Mouse (Mus musculus): ENCODE data around the gene Pin1rt1.

Gene Pin1rt1

DNA sequence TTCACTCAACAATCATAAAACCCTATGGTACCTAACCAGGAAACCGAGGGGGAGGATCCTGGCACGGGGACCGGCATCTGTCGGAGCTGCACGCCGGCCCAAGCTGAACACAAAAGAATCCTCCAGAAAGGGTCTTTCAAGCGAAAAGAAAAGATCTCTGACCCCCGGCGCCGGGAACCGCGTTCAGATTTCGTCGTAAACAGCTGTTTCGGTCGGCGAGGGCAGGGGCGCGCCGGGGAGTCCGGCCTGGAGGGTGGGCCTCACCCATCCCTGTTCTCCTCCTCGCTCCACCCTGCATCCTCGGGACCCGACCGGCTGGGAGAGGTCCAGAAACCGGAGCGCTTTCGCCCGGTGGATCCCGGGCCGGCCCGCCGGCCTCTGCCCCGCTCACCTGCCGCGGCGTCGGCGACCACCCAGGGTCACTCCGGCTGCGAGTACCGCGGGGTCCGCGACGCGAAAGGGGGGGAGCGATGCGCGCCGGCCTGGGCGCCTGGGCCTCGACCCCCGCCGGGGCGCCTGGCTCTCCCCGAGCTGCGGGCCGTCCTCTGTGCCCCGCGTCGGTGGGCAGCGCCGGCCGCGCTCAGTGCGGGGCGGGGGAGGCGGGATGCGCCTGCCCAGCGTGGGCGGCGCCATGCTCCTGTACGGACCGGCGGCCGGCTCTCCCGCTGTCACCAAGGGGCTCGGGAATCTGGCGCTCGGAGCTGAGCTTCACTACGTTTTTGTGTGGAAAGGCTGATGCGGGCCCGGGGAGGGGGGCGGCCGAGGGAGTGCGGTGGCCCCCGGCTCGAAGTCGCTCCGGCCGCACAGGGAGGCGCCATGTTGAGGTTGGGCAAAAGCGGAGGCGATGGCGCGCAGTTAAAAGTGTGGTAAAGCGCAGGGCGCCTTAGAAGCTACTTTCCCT lies 4.3 kb downstream of the Pin1rt1 start, which contains the start of gene Tcp11l1:
TSS of gene Tcp11l1 (minus strand) at position 585 of the 901 bp plus-strand sequence.
- DNase-seq = peak; percentile 66

DNA sequence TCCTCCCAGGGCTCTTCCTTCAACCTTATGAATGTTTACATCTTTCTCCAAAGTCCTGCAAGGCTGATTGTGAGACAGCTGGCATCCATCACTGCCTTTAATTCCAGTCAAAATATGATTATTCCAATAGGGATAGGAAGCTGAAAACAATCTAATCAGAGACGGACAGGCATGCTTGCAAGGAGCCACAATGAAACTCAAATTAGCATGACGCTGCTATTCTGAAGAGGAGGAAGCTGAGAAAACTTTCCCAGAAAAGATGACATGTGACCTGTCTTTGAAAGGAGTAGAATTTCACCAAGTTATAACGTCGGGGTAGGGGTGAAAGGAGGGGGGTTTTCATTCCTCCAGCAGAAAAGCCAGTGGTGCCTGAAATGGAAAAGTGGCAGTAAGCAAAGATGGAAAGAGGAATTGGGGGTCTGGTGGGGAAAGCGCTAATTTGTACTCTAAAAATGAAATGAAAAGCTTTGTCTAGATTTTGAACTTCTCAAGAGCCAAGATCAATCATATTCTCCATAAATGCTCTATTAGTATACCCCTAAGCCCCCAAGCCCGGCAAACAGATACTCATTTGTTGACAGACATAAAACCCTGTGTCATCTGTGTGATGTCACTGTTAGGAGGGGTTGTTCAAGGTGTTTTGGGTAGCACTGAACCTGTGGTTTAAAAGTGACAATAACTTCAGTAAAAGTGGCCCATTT lies 5.4 kb downstream of the Pin1rt1 start:
- no peak for DNase-seq

DNA sequence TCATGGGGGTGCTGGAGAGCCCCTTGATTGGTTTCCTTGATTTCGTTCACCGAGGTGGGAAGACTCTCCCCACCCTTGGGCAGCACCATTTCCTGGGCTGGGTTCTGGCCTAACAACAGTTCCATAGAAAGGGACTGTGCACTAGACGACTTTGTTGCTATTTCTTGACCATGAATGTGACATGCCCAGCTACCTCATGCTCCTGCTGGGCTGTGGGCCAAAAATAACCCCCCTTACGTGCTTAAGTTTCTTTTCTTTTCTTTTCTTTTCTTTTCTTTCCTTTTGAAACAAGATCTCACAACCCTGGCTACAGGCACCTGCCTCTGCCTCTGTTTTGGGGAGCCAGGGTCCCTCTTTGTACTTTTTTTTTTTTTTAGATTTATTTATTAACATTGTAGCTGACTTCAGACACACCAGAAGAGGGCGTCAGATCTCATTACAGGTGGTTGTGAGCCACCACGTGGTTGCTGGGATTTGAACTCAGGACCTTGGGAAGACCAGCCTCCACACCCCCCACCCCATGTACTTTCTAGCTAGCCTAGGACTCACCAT lies 6.3 kb downstream of the Pin1rt1 start:
- DNase-seq = no peak

DNA sequence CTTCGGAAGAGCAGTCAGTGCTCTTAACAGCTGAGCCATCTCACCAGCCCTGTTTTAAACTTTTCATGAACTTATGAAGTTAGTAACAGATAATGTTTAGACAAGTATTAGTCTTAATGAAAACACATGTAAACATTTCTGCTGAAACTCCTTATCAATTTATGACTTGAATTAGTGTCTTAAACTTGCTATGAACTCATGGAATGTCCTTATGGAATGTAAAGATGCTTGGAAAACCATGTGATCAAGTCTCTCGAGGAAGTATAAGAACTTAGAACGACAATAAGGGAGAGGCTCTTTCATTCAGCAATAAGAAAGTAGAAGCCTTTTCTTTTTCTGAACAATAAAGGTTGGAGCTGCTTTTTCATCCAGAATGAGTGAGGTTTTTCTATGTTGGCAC lies 11.8 kb downstream of the Pin1rt1 start:
- DNase-seq = no peak

DNA sequence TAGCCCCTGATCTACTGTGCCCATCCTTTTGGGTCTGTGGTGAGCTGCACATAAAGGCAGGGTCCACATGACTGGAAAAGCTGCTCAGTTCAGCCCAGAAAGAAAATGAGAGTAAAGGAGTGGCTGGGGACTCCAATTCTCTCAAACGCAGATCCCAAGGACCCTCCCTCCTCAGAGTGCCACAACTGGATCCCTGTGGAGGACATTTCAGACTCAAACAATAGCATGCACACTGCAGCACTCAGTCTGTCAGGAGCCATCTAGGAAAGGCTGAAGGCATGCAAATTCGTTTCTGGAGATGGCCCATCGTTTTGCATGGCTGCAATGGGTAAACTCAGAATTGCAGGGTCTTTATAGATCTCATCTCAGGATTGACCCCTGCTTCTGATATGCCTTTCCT lies 13.0 kb downstream of the Pin1rt1 start:
- no peak for DNase-seq

DNA sequence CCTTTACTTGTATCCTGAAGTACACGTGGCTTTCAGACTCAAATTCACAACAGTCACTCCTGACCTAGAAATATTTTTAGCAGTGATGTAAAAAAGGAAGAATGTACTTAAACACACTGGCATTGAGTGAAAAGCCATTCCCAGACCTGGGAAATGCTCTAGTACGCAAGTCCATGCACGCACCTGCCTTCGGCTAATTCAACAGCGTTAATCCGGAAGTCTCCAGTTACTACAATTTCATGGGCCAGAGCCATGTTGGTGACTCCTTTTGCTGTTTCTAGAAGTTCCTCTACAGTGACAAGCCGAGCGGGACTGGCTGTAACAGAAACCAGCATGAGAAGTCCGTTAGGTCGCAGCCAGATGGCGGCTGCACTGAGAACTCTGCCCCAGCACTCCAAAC lies 16.5 kb downstream of the Pin1rt1 start:
- no peak for DNase-seq

DNA sequence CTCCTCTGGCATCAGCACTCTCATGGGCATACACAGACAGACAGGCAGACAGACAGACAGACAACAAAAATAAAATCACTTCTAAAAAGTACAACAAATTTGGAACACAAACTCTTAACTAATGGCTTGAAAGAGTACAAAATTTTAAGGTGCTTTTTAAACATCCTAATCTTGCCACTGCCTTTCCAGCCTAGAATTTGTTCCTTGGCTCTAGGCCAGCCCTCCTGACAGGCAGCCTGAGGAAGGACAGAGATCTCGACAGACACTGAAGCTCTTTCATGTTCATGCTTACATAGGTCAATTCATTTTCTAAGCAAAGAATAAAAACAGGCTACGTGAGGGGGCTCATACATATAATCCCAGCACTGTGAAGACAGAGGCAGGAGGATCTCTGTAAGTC lies 23.6 kb downstream of the Pin1rt1 start:
- no peak for DNase-seq

DNA sequence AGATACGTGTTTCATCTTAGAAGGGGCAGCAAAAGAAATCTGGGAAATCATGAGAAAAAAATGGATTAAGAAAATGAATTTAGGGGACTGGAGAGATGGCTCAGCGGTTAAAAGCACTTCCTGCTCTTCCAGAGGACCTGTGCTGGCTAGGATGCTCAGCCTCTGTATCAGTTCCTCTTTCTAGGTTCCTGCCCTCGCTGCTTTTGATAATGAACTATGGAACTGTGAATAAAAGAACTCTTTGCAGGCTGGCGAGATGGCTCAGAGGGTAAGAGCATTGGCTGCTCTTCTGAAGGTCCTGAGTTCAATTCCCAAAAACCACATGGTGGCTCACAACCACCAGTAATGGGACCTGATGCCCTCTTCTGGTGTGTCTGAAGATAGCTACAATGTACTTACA lies 25.5 kb downstream of the Pin1rt1 start:
- no peak for DNase-seq

DNA sequence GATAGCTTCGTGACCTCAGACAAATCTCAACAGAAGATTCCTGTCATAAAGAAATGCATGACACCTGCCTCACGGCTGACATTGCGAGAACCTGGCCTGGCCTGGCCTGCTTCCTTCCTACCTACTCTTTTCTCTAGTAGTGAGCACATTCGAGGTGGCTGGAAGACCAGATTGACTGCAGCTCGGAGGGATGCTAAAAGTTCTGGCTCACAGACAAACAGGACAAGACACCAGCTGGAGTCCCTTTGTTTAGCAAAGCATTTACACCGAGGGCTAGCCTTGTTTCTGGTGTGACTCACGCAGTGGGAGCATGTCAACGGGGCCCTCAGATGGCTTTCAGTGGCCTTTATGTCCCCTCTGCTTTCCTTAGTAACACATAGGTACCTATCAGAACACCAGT lies 27.5 kb downstream of the Pin1rt1 start:
- peak; percentile 35 for DNase-seq

DNA sequence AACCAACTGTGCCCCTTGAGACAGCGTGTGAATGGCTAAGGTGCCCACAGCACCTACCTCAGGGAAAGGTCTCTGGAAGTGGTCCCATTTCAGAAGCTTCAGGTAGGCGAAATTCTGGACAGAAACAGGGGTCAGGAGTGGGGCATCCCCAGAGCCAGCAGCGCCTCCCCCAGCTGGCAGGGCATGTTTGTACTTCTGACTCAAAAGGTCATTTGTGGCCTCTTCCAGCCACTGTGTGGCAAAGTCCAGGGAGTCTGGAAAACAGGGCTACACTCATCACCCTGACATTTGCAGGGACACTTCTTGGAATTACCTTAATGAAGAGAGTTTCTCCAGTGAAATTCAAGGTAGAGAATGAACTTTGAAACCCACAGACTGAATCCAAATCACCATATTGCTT lies 27.9 kb downstream of the Pin1rt1 start:
- no peak for DNase-seq

DNA sequence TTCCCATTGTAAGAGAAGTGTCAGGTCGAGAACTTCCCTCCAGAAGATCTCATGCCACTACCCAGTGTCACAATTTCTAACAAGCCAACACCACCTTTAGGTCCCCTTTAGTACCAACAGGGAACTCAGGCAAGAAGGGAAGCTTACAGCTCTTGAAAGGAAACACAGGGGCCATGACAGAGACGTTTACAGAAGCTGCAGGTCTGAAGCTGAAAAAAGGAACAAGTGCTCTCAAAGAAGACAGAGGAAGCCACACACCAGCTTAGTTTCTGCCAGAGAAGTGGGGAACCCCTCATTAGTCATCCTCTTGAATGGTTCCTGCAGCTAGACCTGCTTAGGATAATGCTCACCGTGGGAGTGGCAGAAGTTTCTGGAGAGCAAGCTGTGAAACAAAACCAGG lies 28.9 kb downstream of the Pin1rt1 start:
- no peak for DNase-seq

DNA sequence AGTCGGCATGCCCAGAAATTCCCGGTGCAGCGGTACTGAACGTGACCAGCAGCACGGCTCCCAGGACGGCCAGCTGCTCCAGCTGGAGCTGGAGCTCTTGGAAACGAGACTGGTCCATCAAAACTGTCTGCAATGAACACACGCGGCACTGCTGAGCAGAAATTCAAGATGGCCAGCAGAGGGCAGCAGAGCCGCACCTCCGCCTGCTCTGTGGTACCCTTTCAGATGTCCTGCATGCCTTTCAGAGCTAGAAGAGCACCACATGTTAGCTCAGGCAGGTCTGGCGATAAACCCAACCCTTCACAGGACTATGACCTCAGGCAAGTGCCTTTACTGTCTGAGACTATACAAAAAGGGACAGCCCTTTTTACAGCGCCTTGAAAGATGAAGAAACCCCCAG lies 30.8 kb downstream of the Pin1rt1 start:
- DNase-seq = peak; percentile 74

DNA sequence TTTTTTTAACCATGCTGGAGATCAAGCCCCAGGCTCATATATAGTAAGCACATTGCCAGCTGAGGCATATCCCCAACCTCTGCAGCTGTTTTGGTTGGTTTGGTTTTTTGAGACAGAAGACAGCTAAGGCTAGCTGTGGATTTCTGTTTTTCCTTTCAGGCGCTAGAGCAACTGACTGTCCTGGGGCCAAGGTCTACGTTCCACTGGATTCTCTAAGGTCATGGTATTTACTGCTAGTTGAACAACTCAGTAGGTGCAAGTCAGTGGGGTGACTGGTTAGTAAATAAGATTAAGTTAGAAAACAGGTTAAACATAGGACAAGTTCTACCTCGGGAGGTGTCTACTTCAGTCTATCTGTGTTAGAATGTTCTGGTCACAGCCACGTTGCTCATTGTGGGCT lies 31.4 kb downstream of the Pin1rt1 start:
- DNase-seq = no peak

DNA sequence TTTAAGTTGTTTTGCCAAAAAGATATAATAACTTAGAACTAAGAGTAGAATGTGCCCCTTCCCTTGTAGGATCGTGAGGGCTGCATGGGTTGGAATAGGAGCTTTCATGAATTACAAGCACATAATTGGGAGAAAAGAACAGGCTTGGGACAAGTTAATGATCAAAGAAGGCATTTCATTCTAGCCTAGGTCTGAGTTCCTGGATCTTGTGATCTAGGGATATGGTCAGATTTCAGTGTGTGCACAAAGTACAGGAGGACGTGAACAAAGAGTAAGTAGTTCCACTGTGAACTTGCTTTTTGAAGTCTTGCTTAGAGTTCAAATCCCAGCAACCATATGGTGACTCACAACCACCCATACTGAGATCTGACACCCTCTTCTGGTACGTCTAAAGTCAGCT lies 38.9 kb downstream of the Pin1rt1 start:
- DNase-seq = no peak

DNA sequence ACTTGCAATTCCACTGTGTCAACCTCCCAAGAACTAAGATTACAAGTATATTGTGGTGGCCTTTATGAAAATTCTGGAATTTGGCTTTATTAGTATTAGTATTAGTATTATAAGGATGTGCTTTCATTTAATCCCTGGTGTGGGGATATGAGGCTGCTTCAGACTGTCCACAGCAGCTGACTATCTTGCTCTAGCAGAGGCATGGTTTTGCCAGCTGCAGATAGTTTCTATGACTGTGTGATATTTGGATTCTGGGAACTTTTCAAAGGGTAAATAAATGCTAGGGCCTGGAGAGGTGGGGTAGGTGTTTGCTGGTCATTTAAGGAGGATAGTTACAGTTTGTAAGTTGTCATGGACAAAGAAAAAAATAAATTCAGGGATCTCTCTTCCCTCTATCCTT lies 44.5 kb downstream of the Pin1rt1 start:
- DNase-seq = no peak

DNA sequence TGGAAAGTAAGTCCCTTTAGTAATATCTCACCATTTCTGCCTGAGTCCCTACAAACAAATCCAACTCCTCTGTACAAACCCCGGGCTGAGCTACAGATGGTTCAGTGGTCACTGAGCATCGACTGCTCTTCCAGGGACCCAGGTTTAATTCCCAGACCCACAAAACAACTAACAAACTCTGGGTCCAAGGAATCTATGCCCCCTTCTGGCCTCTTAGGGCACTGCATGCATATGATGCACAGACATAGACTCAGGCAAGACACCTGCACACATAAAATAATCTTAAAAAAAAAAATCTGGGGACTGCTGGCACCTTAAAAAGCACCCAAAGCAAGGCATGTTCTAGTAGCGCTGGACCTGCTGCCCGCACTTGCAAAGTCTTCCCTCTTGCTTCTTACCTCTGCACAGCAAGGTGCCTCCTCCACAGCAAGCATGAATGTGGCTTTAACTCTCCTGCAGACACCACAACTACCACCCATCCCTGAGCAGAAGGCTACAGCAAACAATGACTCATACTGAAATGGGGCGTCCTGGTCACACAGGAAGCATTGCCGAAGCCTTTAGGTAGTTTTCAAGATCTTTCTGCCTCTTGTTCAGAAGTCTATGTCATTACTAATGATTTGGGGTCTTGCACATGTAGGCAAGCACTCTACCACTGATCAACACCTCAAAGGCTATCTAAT lies 46.9 kb downstream of the Pin1rt1 start:
- DNase-seq = no peak

Measured in cerebellum, adult 11 months (tissue).